Mouse (Mus musculus) neural tube, embryonic 13.5 days (tissue): Measurements from ENCODE around the gene Psmb5. TPM values are rescaled to one million over a fixed set of nuclear protein-coding genes. Genes with fewer than 3 reads are reported as not detected.
"Not testable (repeated sequence)": the region's sequence is repeated elsewhere in the genome, so short reads cannot be mapped to it uniquely, and the experiment has no call there.

Source experiments
- ATAC-seq: fragments of 200-750 bp; cut with Nextera tagmentation; 2 replicates; pipeline ENCODE4 v1.8.0; 2017; ENCODE audit warnings: low read depth, mild to moderate bottlenecking, moderate TSS enrichment, moderate library complexity
- H3K27ac ChIP-seq: fragments of 300-500 bp; sonication (generic); replicated peaks from 2 replicates; pipeline ENCODE4 v1.5.1; 2015; ENCODE audit warnings: moderate library complexity, mild to moderate bottlenecking, inconsistent platforms
- H3K27me3 ChIP-seq: fragments of 300-500 bp; sonication (generic); 2 replicates; pipeline ENCODE4 v1.6.1; 2015; ENCODE audit warnings: mild to moderate bottlenecking, inconsistent platforms
- H3K36me3 ChIP-seq: fragments of 300-500 bp; sonication (generic); 2 replicates; pipeline ENCODE4 v1.6.1; 2015; ENCODE audit warnings: mild to moderate bottlenecking, inconsistent platforms
- H3K4me1 ChIP-seq: fragments of 300-500 bp; sonication (generic); replicated peaks from 2 replicates; pipeline ENCODE4 v1.6.1; 2015; ENCODE audit warnings: inconsistent platforms
- H3K4me2 ChIP-seq: fragments of 300-500 bp; sonication (generic); 2 replicates; pipeline ENCODE4 v1.6.1; 2015; ENCODE audit warnings: inconsistent platforms, mild to moderate bottlenecking, moderate library complexity
- H3K4me3 ChIP-seq: fragments of 300-500 bp; sonication (generic); 2 replicates; pipeline ENCODE4 v1.5.1; 2015; ENCODE audit warnings: mild to moderate bottlenecking, inconsistent platforms
- H3K9ac ChIP-seq: fragments of 300-500 bp; sonication (generic); 2 replicates; pipeline ENCODE4 v1.6.1; 2015; ENCODE audit warnings: moderate library complexity, mild to moderate bottlenecking, inconsistent platforms
- H3K9me3 ChIP-seq: fragments of 300-500 bp; sonication (generic); 2 replicates; pipeline ENCODE4 v1.6.1; 2016; ENCODE audit warnings: inconsistent platforms
- WGBS: fragments of 180-500 bp; shearing (Covaris S2); methylation state at CpG from one replicate; pipeline ENCODE4 v1.1.7; 2015; 5-methylcytosine and 5-hydroxymethylcytosine counted together
- polyA plus RNA-seq: library from polyadenylated mRNA; unstranded; fragments of >200 nt; fragmentation: Nextera tagmentation; extraction: Ambion mirVana; gene quantifications from 2 replicates; pipeline ENCODE4 v1.2.1, GENCODE M21; 2015

The Psmb5 gene
- polyA plus RNA-seq, 1 experiment from 2014 or later, result 466 TPM

DNA sequence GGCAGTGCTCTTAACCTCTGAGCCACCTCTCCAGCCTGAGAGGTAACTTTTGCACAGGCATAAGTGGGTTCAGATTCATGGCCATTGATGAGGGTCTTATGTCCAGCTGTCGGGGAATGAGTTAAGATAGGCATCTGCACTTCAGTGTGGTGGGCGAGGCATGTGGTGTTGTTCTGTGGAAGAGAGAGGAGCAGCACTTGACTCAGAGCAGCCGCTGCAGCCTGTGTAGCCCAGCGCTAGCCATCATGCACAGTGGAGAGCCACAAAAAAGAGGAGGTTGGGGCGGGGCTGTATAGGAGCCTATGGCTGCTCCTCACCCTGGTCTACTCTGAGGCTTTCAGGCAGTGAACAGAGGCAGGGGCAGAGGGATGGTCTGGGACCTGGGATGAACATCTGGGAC, 10.3 kb upstream of the Psmb5 start:
- Histone ChIP-seq H3K9me3 (no peaks in the 10 kb centered on the region), H3K27ac (no peak overlapping the region), H3K27me3 (no peaks in the 10 kb centered on the region), H3K9ac (no peak overlapping the region), H3K36me3 (peaks cover 38% of the 10 kb centered on the region), H3K4me3 (no peak overlapping the region), H3K4me2 (no peak overlapping the region), H3K4me1 (peaks cover 16% of the 10 kb centered on the region; the same call in 1 of the 2 replicates)
- 71% methylated on average over 5 of the region's 5 CpGs for WGBS
- no peak for ATAC-seq

DNA sequence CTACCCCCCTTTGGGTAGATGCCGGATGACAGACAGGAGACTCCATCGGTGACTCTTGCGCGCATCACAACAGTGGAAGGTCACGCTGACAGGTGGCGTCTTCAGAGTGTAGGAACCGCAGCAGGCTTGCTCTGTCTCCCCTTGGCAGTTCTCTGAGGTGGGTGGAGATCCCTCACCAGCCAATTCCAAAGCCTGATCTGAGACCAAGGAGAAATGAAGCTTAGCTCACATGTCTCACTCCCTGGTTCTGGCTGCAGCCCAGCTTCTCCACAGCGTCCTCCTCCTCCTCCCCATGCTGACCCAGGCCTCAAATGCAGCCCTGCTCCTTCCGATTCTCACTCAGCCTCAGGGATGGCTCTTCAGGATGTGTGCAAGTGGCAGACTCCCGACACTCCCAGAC, 7.2 kb upstream of the Psmb5 start:
- H3K4me2 ChIP-seq, result no peak overlapping the region
- no peak overlapping the region for H3K27ac ChIP-seq
- ATAC-seq, result no peak
- no peak overlapping the region for H3K9ac ChIP-seq
- no peaks in the 10 kb centered on the region for H3K9me3 ChIP-seq
- no peaks in the 10 kb centered on the region for H3K4me1 ChIP-seq
- WGBS, result 70% methylated on average over 10 of the region's 10 CpGs
- H3K27me3 ChIP-seq, result no peaks in the 10 kb centered on the region
- no peak overlapping the region for H3K4me3 ChIP-seq
- 0 out of 2 replicates have a peak, but pooled peaks cover 7% of the 10 kb centered on the region for H3K36me3 ChIP-seq

DNA sequence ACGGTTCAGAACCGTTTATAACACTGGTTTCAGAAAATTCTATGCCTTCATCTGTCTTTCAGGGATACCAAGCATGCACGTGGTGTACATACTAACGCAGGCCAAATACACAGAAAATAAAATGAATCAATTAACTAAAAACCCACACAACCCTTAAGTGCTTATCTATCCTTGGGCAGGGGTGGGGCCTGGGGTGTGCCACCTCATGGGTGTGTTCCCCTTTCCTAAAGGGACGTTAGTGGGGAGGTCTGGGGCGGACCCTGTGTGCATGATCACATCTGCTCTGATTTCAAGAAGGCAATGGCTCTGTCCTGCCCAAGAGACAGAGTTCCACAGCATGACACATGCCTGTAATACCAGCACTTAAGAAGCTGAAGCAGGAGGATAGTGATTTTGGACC, 5.5 kb upstream of the Psmb5 start:
- no peak overlapping the region for H3K4me3 ChIP-seq
- ATAC-seq, result no peak
- WGBS, result 88% methylated on average over 6 of the region's 6 CpGs

DNA sequence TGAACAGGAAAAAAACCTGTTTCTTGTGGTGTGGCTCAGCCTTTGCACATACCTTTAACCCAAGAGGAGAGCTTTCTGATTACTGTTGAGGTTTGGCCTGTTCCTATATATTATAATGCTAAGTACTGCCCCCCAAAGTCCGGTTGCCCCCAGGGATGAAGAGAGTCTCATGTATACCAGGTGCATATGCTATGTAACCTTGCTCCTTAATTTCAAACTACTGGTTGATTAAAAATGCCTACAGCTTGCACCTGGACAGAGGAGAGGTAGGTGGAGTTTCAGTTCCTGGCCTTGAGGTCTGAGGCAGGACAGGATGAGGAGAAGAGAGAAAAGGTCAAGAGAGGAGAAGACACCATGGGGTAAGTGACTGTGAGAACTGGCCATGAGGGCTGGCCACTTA, 3.3 kb upstream of the Psmb5 start, which contains the start of gene Psmb11:
Gene Psmb11, plus strand, starts transcription at position 301 of the 400 bp plus-strand sequence.
- H3K4me2 ChIP-seq, result no peak within 1 kb of the TSS
- H3K9ac ChIP-seq, result no peak within 1 kb of the TSS
- H3K27me3 ChIP-seq, result no peaks in the 10 kb centered on the region
- H3K4me3 ChIP-seq, result no peak within 1 kb of the TSS
- ATAC-seq, result no peak
- H3K4me1 ChIP-seq, result peaks cover 12% of the 10 kb centered on the region
- no peaks in the 10 kb centered on the region for H3K9me3 ChIP-seq
- no peak within 1 kb of the TSS for H3K27ac ChIP-seq
- H3K36me3 ChIP-seq, result 0 out of 2 replicates have a peak, but pooled peaks cover 4% of the 10 kb centered on the region
- WGBS, result 87% methylated on average over 1 of the region's 1 CpGs

More for the DNA sequence above, 5.5 kb upstream of the Psmb5 start:
- no peaks in the 10 kb centered on the region for H3K27me3 ChIP-seq
- H3K9me3 ChIP-seq, result no peaks in the 10 kb centered on the region
- no peak overlapping the region for H3K27ac ChIP-seq
- H3K4me1 ChIP-seq, result no peaks in the 10 kb centered on the region
- no peak overlapping the region for H3K4me2 ChIP-seq
- H3K36me3 ChIP-seq, result no peaks in the 10 kb centered on the region
- H3K9ac ChIP-seq, result no peak overlapping the region

DNA sequence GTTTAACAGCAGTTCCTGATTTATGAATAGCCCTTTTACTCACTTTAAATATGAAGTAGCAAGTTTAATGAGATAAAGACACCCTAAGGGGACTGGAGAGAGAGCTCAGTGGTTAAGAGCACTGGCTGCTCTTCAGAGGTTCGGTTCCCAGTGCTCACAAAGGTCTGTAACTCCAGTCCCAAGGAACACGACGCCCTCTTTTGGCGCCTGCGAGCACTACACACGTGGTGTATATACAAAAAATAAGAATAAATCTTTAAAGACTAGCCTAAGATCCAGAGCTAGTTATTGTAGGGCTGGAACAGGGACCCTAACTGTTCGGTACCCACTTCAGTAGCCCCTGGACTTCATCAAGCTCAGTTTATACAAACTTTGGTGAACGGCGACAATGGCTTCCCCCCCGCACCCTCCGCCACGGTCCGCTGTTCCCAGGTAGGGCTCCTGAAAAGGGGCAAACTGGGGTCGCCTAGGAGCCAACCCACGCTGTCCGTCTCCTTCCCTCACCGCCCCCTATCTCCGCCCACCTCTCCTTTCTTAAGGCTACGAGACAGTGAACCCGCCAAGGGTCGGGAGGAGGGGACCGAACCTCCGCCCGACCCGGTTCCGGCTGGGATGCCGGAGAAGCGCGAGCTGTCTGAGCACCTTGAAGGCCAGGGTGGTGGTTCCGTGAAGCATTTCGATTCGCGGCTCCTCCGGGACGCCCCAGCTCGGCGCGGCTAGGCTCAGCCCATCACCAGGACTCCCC, 498 bp downstream of the Psmb5 start:
- 2% methylated on average over 38 of the region's 38 CpGs for WGBS
- Histone ChIP-seq H3K36me3 (peaks cover 31% of the 10 kb centered on the region), H3K4me3 (peak overlapping the region; percentile 83), H3K4me1 (peaks cover 24% of the 10 kb centered on the region), H3K9ac (peak overlapping the region; percentile 97), H3K4me2 (peak overlapping the region; percentile 84), H3K9me3 (no peaks in the 10 kb centered on the region), H3K27me3 (no peaks in the 10 kb centered on the region), H3K27ac (peak overlapping the region; percentile 88)
- ATAC-seq, result peak; percentile 69

DNA sequence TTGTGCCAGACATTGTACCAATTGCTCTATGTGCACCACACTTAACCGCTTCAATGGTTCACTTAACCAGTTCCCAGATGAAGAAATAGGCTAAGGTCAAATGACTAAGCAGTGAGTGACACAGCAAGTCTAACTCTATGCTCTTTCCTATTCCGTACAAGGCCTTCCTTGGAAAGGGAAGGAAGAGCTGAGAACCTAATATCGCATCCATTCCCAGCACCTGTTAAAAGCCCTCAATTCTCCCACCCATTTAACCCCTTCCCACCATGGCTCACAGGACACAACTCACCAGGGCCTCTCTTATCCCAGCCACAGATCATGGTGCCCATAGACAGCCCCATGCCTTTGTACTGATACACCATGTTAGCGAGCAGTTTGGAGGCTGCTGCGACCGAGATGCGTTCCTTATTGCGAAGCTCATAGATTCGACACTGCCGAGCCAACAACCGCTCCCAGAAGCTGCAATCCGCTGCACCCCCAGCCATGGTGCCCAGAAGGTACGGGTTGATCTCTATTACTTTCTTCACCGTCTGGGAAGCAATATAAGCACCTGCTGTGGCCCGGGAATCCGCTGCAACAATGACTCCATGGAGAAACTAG, 1.5 kb downstream of the Psmb5 start:
- H3K4me3 ChIP-seq, result no peak overlapping the region
- H3K27ac ChIP-seq, result no peak overlapping the region
- no peak overlapping the region for H3K9ac ChIP-seq
- no peaks in the 10 kb centered on the region for H3K9me3 ChIP-seq
- H3K4me2 ChIP-seq, result peak overlapping the region; percentile 84
- no peak for ATAC-seq
- WGBS, result 90% methylated on average over 16 of the region's 16 CpGs
- H3K4me1 ChIP-seq, result peaks cover 24% of the 10 kb centered on the region
- H3K36me3 ChIP-seq, result peaks cover 40% of the 10 kb centered on the region
- no peaks in the 10 kb centered on the region for H3K27me3 ChIP-seq

DNA sequence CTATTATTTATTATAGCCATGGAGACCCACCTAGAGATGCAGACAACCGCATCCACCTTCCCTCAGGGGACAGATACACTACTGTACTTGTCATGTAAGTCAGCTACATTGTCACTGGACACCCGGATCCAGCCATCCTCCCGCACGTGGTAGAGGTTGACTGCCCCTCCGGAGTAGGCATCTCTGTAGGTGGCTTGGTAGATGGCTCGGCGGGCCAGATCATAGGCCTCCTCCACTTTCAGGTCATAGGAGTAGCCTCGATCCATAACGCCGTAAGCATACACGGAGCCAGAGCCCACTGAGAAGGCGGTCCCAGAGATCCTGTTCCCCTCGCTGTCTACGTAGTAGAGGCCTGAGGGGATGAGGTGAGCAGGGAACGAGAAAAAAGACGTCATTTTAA, 3.7 kb downstream of the Psmb5 start:
- ATAC-seq, H3K4me2 ChIP-seq, H3K27me3 ChIP-seq, H3K9me3 ChIP-seq, H3K9ac ChIP-seq, H3K4me3 ChIP-seq, H3K27ac ChIP-seq: not testable (repeated sequence)
- peaks cover 24% of the 10 kb centered on the region for H3K4me1 ChIP-seq
- H3K36me3 ChIP-seq, result peaks cover 50% of the 10 kb centered on the region
- 93% methylated on average over 16 of the region's 16 CpGs for WGBS

DNA sequence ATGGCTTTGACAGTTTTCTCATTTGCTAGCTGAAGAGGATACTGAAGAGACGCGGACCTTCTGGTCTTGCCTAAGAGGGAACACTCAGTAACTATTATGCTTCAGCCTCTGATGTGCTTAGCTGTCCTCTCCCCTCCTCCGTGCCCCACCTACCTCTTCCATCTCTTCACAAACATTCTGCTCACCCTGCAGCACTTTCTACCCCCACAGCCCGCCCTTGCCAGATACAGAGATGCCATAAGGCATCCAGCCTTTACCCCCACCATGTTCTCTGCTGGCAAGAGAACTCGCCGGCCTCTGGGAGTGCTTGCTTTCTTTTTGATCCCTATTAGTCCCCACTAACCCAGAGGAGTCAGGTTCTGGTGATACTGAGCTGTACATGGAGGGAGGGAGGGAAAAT, 7.2 kb downstream of the Psmb5 start:
- 85% methylated on average over 6 of the region's 6 CpGs for WGBS
- ATAC-seq, result no peak
- Histone ChIP-seq H3K27ac (no peak overlapping the region), H3K4me3 (no peak overlapping the region), H3K9me3 (no peaks in the 10 kb centered on the region), H3K9ac (no peak overlapping the region), H3K4me2 (no peak overlapping the region), H3K36me3 (peaks cover 41% of the 10 kb centered on the region), H3K27me3 (no peaks in the 10 kb centered on the region), H3K4me1 (peaks cover 7% of the 10 kb centered on the region)

DNA sequence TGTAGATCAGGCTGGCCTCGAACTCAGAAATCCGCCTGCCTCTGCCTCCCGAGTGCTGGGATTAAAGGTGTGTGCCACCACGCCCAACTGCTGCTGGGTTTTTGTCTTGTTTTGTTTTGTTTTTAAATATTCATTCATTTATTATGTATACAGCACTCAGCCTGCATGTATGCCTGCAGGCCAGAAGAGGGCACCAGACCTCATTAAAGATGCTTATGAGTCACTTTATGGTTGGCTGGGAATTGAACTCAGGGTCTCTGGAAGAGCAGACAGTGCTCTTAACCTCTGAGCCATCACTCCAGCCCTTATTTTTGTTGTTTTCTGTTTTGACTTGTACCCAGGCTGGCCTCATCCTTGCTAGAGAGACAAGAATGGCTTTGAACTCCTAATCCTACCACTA, 7.9 kb downstream of the Psmb5 start:
- Histone ChIP-seq H3K9me3 (no peaks in the 10 kb centered on the region), H3K4me2 (no peak overlapping the region), H3K27me3 (no peaks in the 10 kb centered on the region), H3K9ac (no peak overlapping the region), H3K4me1 (peaks cover 5% of the 10 kb centered on the region), H3K27ac (no peak overlapping the region), H3K4me3 (no peak overlapping the region), H3K36me3 (peaks cover 34% of the 10 kb centered on the region)
- no peak for ATAC-seq
- 75% methylated on average over 4 of the region's 4 CpGs for WGBS

DNA sequence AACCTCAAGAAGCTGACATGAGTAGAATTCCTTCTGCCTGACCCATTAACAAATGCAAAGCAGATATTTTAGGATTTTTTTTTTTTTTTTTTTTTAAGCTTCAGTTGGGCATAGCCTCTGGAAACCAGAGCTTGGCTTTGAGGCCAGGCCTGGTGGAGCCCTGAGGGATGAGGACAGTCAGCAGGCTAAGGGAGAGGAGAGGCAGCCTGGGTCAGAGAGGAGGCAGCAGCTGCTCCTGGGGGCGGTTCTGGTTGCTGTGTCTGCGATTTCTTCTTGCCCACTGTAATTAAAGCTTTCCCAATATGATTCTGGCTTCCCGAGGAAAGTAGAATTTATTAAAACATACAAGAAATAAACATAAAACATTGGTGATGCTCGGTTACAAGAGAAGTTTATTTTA, 8.6 kb downstream of the Psmb5 start:
- Histone ChIP-seq H3K27ac (no peak overlapping the region), H3K4me3 (no peak overlapping the region), H3K36me3 (peaks cover 30% of the 10 kb centered on the region), H3K9me3 (no peaks in the 10 kb centered on the region), H3K27me3 (no peaks in the 10 kb centered on the region), H3K4me1 (peaks cover 12% of the 10 kb centered on the region), H3K4me2 (no peak overlapping the region), H3K9ac (no peak overlapping the region)
- WGBS, result 68% methylated on average over 4 of the region's 4 CpGs
- ATAC-seq, result no peak

DNA sequence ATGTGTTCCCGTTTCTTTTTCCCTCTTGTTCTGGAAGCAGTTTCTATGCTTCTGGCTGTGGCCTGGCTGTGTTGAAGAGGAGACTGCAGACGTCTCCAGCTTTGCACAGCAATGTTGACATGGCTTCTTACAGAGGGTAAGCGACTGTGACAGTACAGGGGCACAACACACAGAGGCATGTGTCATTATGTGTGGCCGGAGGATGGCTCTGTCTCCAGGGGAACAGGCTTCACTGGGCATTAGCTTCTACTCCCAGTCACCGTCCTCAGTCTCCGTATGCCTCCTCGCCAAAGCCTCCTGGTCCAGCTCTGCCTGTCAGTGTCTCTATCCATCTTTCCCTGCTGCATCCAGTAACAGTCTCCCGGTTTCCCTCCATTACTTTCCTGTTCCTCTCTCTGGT, 10.6 kb downstream of the Psmb5 start:
- ATAC-seq, result no peak
- no peak overlapping the region for H3K4me3 ChIP-seq
- H3K4me2 ChIP-seq, result no peak overlapping the region
- no peaks in the 10 kb centered on the region for H3K27me3 ChIP-seq
- no peaks in the 10 kb centered on the region for H3K9me3 ChIP-seq
- H3K4me1 ChIP-seq, result peaks cover 22% of the 10 kb centered on the region
- no peak overlapping the region for H3K9ac ChIP-seq
- peaks cover 18% of the 10 kb centered on the region; the same call in 1 of the 2 replicates for H3K36me3 ChIP-seq
- WGBS, result 41% methylated on average over 8 of the region's 8 CpGs
- H3K27ac ChIP-seq, result no peak overlapping the region

DNA sequence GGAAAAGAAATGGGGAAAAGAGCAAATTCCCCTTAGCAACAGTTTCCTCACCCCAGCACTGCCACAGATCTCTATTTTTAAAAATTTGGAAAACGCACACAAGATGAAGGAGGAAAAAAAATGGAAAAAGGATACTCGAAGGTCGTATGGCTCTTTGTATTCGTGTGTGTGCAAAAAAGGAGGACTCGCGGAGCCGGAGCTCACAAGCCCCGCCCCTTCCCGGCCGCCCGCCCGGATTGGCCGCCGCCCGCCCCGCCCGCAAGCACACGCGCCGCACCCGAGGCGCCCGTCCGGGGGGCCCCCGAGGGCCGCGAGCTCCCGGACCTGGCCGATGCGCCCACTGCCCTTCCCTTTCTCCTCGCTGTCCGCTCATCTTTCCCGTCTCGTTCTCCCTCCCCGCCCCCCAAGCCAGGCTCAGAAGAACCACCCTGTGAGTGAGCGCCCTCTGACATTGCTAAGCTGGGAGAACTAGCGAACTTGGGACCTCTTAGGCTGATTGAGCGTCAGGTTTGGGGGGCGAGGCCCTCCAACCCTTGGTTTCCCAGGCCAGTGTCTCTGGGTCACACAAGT, 12.0 kb downstream of the Psmb5 start, which contains the start of gene 4931414P19Rik:
Gene 4931414P19Rik, minus strand, starts transcription at position 242 of the 570 bp plus-strand sequence.
- Histone ChIP-seq H3K9me3 (no peaks in the 10 kb centered on the region), H3K9ac (peak within 1 kb of the TSS; percentile 67), H3K27ac (peak within 1 kb of the TSS; percentile 73), H3K4me2 (peak within 1 kb of the TSS; percentile 61), H3K4me3 (peak within 1 kb of the TSS; percentile 46), H3K36me3 (peaks cover 6% of the 10 kb centered on the region; the same call in 1 of the 2 replicates), H3K27me3 (no peaks in the 10 kb centered on the region), H3K4me1 (peaks cover 24% of the 10 kb centered on the region)
- WGBS, result 0% methylated on average over 39 of the region's 39 CpGs
- peak; percentile 19; the same call in 1 of the 2 replicates for ATAC-seq
